Mouse (Mus musculus): ENCODE measurements around the gene Gm10271. TPM values are rescaled to one million over a fixed set of nuclear protein-coding genes. Genes with fewer than 3 reads are reported as not detected.

Gm10271 gene
- polyA plus RNA-seq, 1 experiment = not detected

DNA sequence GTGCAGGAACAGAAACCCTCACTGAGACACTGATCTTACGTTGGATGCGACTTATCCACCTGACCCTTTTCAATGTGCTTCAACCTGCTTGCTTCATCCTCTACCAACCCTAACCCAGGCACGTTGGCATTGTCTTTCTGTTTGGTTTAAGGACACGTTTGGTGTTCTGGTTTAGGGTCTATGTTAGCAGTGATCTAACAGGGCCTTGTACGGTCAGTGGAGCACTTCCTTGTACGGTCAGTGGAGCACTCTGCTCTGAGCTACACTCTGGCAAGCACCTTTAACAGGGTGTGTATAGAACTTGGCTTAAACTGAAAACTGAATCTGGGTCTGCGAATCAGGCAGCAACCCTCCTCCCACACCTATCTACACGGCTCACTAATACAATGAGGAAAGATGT lies 57.1 kb downstream of the Gm10271 start:
- 88% methylated on average over 8 of the region's 8 CpGs for WGBS
- Histone ChIP-seq H3K4me3 (replicated peaks; ENCODE audit: control insufficient read depth, low read depth, low read length) (no peak overlapping the region), H3K27ac (ENCODE audit: control insufficient read depth, insufficient read depth, low read depth, low read length, poor library complexity) (no peak overlapping the region), H3K4me1 (ENCODE audit: control insufficient read depth, insufficient read depth, low read length) (no peaks in the 10 kb centered on the region; the same call in none of the 2 replicates)
- TF ChIP-seq POLR2A (IDR thresholded peaks at IDR 0.05; ENCODE audit: borderline replicate concordance, control insufficient read depth, low read depth, low read length) (no peak), CTCF (IDR thresholded peaks at IDR 0.05; ENCODE audit: control insufficient read depth, insufficient read depth, low read length) (no peak)

GRCm38 (mm10) chr10:116914586-116914985 lies 57.8 kb downstream of the Gm10271 start:
- Histone ChIP-seq H3K4me1 (ENCODE audit: control insufficient read depth, insufficient read depth, low read length) (no peaks in the 10 kb centered on the region; the same call in 1 of the 2 replicates), H3K4me3 (replicated peaks; ENCODE audit: control insufficient read depth, low read depth, low read length) (no peak overlapping the region), H3K27ac (ENCODE audit: control insufficient read depth, insufficient read depth, low read depth, low read length, poor library complexity) (no peak overlapping the region)
- 88% methylated on average over 9 of the region's 9 CpGs for WGBS
- TF ChIP-seq POLR2A (IDR thresholded peaks at IDR 0.05; ENCODE audit: borderline replicate concordance, control insufficient read depth, low read depth, low read length) (no peak), CTCF (IDR thresholded peaks at IDR 0.05; ENCODE audit: control insufficient read depth, insufficient read depth, low read length) (no peak)

DNA sequence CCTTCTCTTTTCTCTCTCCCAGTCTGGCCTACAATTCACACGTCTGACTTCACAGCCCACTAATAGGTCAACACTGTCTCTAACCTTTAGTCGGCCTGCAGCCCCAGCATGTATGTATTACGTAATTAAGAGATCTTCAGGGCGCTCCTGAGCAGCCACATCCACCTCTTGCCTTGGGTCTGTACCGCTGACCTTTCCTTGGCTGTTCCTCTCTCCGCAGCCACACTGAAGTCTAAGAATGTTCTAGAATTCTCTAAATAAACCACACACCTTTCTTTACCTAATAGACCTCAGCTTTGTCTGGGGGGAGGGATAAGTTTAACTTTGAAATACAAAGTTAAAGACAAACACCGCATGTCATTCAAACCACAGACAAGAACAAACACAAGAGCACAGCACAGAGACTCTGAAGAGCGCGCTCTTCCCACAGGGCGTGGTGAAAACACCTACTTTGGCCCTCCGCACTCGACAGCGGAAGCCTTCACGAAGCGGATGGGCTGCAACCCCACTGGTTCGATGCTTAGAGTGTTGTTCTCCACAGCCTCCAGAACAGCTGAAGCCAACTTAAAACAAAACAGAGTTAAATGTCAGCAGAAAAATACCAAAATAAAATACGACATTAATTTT lies 58.6 kb downstream of the Gm10271 start:
- Histone ChIP-seq H3K4me3 (replicated peaks; ENCODE audit: control insufficient read depth, low read depth, low read length) (no peak overlapping the region), H3K4me1 (ENCODE audit: control insufficient read depth, insufficient read depth, low read length) (no peaks in the 10 kb centered on the region; the same call in 1 of the 2 replicates), H3K27ac (ENCODE audit: control insufficient read depth, insufficient read depth, low read depth, low read length, poor library complexity) (no peak overlapping the region)
- WGBS = 85% methylated on average over 17 of the region's 17 CpGs
- TF ChIP-seq CTCF (IDR thresholded peaks at IDR 0.05; ENCODE audit: control insufficient read depth, insufficient read depth, low read length) (no peak), POLR2A (IDR thresholded peaks at IDR 0.05; ENCODE audit: borderline replicate concordance, control insufficient read depth, low read depth, low read length) (no peak)

DNA sequence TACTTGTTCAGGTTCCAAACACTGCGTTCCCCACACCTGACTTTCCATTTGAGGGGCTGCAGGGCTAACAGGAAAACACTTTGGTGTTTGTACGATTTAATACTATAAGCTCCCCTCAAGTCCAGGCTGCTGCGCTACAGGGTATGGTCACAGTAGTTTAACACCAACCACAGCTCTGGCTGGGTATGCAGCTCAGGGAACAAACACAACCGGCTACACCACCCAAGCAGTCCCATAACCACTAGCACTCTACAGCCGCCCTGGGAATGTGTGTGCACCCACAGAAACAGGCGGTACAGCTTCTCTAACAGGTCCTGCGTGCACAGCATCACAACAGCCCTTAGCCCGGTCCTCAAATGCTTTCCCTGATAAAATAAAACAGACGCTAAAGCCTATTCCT lies 59.6 kb downstream of the Gm10271 start:
- WGBS = 88% methylated on average over 9 of the region's 9 CpGs
- no peaks in the 10 kb centered on the region; the same call in 1 of the 2 replicates for H3K4me1 ChIP-seq (ENCODE audit: control insufficient read depth, insufficient read depth, low read length)
- H3K27ac ChIP-seq (ENCODE audit: control insufficient read depth, insufficient read depth, low read depth, low read length, poor library complexity) = no peak overlapping the region
- TF ChIP-seq CTCF (IDR thresholded peaks at IDR 0.05; ENCODE audit: control insufficient read depth, insufficient read depth, low read length) = no peak
- no peak for TF ChIP-seq POLR2A (IDR thresholded peaks at IDR 0.05; ENCODE audit: borderline replicate concordance, control insufficient read depth, low read depth, low read length)
- H3K4me3 ChIP-seq (replicated peaks; ENCODE audit: control insufficient read depth, low read depth, low read length) = no peak overlapping the region

DNA sequence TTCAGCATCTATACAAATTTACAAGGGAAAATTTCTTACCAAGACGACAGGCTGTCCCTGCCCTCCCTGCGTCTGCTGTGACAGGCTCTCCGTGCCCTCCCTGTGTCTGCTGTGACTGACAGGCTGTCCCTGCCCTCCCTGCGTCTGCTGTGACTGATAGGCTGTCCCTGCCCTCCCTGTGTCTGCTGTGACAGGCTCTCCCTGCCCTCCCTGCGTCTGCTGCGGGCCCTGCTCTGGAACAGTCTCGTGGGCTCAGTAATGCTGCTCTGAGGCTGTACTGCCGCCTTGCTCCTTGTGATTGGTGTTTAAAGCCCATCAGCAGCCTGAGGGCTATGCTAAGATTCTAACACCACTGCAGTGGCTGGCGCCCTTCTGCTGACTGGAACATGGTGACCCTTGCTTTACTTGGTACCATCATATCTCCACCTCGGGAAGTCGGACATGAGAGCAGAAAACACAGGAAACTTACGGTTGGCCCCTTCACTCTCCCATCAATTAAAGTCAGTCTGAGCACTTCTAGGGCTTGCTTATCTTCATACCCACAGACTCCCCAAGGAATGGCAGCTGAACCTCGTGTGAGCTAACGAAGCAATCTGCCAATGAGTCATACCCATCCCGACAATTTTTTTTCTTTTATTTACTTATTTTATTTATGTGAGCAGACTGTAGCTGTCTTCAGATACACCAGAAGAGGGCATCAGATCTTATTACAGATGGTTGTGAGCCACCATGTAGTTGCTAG lies 63.3 kb downstream of the Gm10271 start:
- WGBS = 80% methylated on average over 15 of the region's 15 CpGs
- Histone ChIP-seq H3K4me3 (replicated peaks; ENCODE audit: control insufficient read depth, low read depth, low read length) (no peak overlapping the region), H3K27ac (ENCODE audit: control insufficient read depth, insufficient read depth, low read depth, low read length, poor library complexity) (no peak overlapping the region), H3K4me1 (ENCODE audit: control insufficient read depth, insufficient read depth, low read length) (no peaks in the 10 kb centered on the region)
- TF ChIP-seq POLR2A (IDR thresholded peaks at IDR 0.05; ENCODE audit: borderline replicate concordance, control insufficient read depth, low read depth, low read length) (no peak), CTCF (IDR thresholded peaks at IDR 0.05; ENCODE audit: control insufficient read depth, insufficient read depth, low read length) (no peak)

Other genes with a start within 250 kb of the Gm10271 start
- gene Myrfl, start 75.7 kb downstream of the Gm10271 start, polyA plus RNA-seq (2011; ENCODE audit: insufficient read depth, insufficient read length, low replicate concordance, missing spikeins) = not detected in 2 replicates
- gene Rab3ip, start 21.8 kb downstream of the Gm10271 start, polyA plus RNA-seq (2011; ENCODE audit: insufficient read depth, insufficient read length, low replicate concordance, missing spikeins) = 8.9 and 10.7 TPM in 2 replicates
- not detected in 2 replicates for gene Best3, start 13.7 kb upstream of the Gm10271 start, polyA plus RNA-seq (2011; ENCODE audit: insufficient read depth, insufficient read length, low replicate concordance, missing spikeins)
- gene Lrrc10, start 72.7 kb upstream of the Gm10271 start, polyA plus RNA-seq (2011; ENCODE audit: insufficient read depth, insufficient read length, low replicate concordance, missing spikeins) = not detected in 2 replicates
- 70.5 and 126 TPM in 2 replicates for gene Cct2, start 91.2 kb upstream of the Gm10271 start, polyA plus RNA-seq (2011; ENCODE audit: insufficient read depth, insufficient read length, low replicate concordance, missing spikeins)
- 7.0 and 8.8 TPM in 2 replicates for gene Frs2, start 175.9 kb upstream of the Gm10271 start, polyA plus RNA-seq (2011; ENCODE audit: insufficient read depth, insufficient read length, low replicate concordance, missing spikeins)

Data from bone marrow, adult 2 months (tissue).